Mouse (Mus musculus) thymus, adult 18-20 months (tissue): ENCODE data around the gene Traf5.

Experiments used
- DNase-seq, 2 experiments: peaks; one replicate each; pipeline ENCODE4 v3.0.0; 2022; ENCODE audit warnings: mixed read lengths in 2 of 2

Gene Traf5

GRCm38 (mm10) chr1:192091806-192092772 lies at the start of gene Traf5:
Gene Traf5, minus strand, starts transcription at chr1:192092559.
- DNase-seq, result peak; percentile 96 to 97

DNA sequence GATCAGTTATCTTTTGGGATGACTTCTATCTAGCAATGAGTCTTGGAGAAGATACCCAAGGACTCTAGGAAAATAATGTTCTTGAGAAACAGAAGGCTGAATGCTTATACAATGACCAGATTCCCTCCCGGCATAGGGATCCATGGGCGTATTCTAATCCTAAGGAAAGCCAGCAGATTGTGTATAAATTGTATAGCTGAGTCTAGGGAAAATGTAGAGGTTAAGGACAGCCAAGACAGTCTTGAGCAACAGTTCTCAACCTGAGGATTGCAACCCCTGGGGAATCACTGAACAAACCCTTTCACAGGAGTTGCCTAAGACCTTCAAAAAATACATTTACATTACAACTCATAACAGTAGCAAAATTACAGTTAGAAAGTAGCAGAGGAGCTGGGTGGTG lies 48.0 kb upstream of the Traf5 start:
- no peak for DNase-seq

GRCm38 (mm10) chr1:192137926-192138910 lies 45.9 kb upstream of the Traf5 start, which contains the start of gene Rcor3:
Gene Rcor3, minus strand, starts transcription at chr1:192138062.
- peak; percentile 60 to 64 for DNase-seq

- DNase-seq, result peak in 1 of 2 experiments; percentile 47
These were observed 45.0 kb upstream of the Traf5 start for GRCm38 (mm10) chr1:192137291-192137925.

GRCm38 (mm10) chr1:192136561-192137290 lies 44.4 kb upstream of the Traf5 start:
- peak; percentile 50 to 56 for DNase-seq

GRCm38 (mm10) chr1:192130202-192130601 lies 37.8 kb upstream of the Traf5 start:
- DNase-seq, result no peak

DNA sequence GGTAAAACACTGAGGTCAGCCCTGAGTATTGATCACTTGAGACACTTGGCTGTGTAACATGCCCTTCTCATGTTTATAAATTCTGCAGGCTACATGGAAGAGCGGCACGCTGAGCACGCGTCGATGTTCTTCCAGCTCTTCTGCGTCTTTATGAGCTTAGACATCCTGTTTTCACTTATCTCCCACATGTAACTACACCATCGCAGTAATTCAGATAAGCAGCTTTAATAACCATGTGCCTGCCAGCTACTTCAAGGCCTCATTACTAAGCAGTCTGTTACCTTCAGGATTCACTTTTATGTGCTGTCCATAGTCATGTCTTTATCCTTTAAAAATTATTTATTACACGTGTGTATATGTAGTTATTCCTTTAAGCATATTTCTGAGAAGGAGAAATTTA lies 36.0 kb upstream of the Traf5 start:
- no peak for DNase-seq

- no peak for DNase-seq
These were observed 33.4 kb upstream of the Traf5 start for GRCm38 (mm10) chr1:192125761-192126160.

- DNase-seq, result no peak
These were observed 23.9 kb upstream of the Traf5 start for GRCm38 (mm10) chr1:192116262-192116661.

- DNase-seq, result no peak
These were observed 23.0 kb upstream of the Traf5 start for GRCm38 (mm10) chr1:192115378-192115777.

- no peak for DNase-seq
These were observed 16.8 kb upstream of the Traf5 start for GRCm38 (mm10) chr1:192109169-192109568.

- DNase-seq, result no peak
These were observed 15.0 kb upstream of the Traf5 start for GRCm38 (mm10) chr1:192107352-192107751.

DNA sequence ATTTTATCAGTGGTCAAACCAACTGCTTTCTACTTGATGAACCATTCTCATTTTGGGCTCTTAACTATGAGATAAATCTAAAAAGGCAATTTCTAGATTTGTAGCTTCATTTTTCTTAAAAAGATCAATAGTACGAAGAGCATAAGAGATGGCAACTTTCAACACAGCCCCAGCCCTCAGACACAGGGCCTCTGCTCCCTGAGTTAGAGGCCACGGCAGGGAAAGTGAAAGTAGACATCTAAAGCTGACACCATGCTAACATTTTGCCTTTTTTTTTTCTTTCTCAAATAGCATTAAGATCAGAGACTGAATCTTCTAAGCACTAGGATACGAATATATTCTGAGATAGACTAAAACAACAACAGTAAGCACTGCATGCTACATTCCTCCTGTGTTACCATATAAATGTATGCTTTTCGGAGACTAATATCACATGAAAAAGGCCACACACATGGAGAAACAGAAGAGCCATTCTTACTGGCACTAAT lies 13.6 kb upstream of the Traf5 start:
- DNase-seq, result no peak

DNA sequence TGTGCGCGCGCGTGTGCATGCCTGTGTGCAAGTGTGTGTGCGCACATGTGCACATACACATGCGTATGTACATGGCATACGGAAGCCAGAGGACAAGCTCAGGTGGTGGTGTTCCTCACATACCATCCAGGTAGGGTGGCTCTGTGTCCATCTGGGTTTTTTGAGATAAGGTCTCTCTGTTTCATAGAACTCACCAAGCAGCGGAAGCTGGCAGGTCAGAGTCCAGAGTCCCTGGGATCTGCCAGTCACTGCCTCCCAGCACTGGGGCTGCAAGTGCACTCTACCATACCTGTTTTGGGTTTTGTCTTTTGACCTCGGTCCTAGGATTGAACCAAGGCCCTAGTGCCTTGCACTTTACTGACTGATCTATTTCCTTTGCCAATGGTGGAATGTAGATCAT lies 11.7 kb upstream of the Traf5 start:
- no peak for DNase-seq

GRCm38 (mm10) chr1:192103176-192103575 lies 10.8 kb upstream of the Traf5 start:
- no peak for DNase-seq

- DNase-seq, result no peak
These were observed 9.0 kb upstream of the Traf5 start for GRCm38 (mm10) chr1:192101359-192101758.

- DNase-seq, result no peak
These were observed 8.4 kb upstream of the Traf5 start for GRCm38 (mm10) chr1:192100742-192101141.

- DNase-seq, result no peak
These were observed 3.3 kb upstream of the Traf5 start for GRCm38 (mm10) chr1:192095626-192096025.

- DNase-seq, result peak in 1 of 2 experiments; percentile 30
These were observed 2.3 kb upstream of the Traf5 start for GRCm38 (mm10) chr1:192094451-192095170.

GRCm38 (mm10) chr1:192092879-192093660 lies 711 bp upstream of the Traf5 start:
- peak; percentile 61 to 76 for DNase-seq
